Mouse (Mus musculus) embryonic facial prominence, embryonic 14.5 days (tissue): Measurements from ENCODE around the gene Mynn. TPM values are rescaled to one million over a fixed set of nuclear protein-coding genes. Genes with fewer than 3 reads are reported as not detected.

Experiments used
- ATAC-seq: fragments of 200-750 bp; cut with Nextera tagmentation; 2 replicates; pipeline ENCODE4 v1.8.0; 2017; ENCODE audit warnings: low read depth, moderate number of reproducible peaks, moderate TSS enrichment
- DNase-seq: peaks from one replicate; pipeline ENCODE4 v3.0.0-alpha.2; 2015; ENCODE audit warnings: low spot score
- H3K27ac ChIP-seq: fragments of 300-500 bp; sonication (generic); replicated peaks from 2 replicates; pipeline ENCODE4 v1.5.1; 2014; ENCODE audit warnings: low read depth, mild to moderate bottlenecking, low read length, moderate library complexity
- H3K27me3 ChIP-seq: fragments of 300-500 bp; sonication (generic); replicated peaks from 2 replicates; pipeline ENCODE4 v1.6.1; 2014; ENCODE audit warnings: low read length; ENCODE audit not compliant: control insufficient read depth, insufficient read depth
- H3K36me3 ChIP-seq: fragments of 300-500 bp; sonication (generic); 2 replicates; pipeline ENCODE4 v1.6.1; 2014; ENCODE audit warnings: low read length, mixed read lengths; ENCODE audit not compliant: control insufficient read depth, insufficient read depth
- H3K4me1 ChIP-seq: fragments of 300-500 bp; sonication (generic); 2 replicates; pipeline ENCODE4 v1.6.1; 2014; ENCODE audit warnings: antibody characterized with exemption, low read length; ENCODE audit not compliant: control insufficient read depth, insufficient read depth
- H3K4me2 ChIP-seq: fragments of 300-500 bp; sonication (generic); 2 replicates; pipeline ENCODE4 v1.6.1; 2014; ENCODE audit warnings: low read depth, mild to moderate bottlenecking, low read length, moderate library complexity, mixed read lengths
- H3K4me3 ChIP-seq: fragments of 300-500 bp; sonication (generic); 2 replicates; pipeline ENCODE4 v1.5.1; 2014; ENCODE audit warnings: low read depth, mild to moderate bottlenecking, low read length
- H3K9ac ChIP-seq: fragments of 300-500 bp; sonication (generic); 2 replicates; pipeline ENCODE4 v1.6.1; 2014; ENCODE audit warnings: low read depth, mild to moderate bottlenecking, low read length, moderate library complexity, mixed read lengths
- H3K9me3 ChIP-seq: fragments of 300-500 bp; sonication (generic); 2 replicates; pipeline ENCODE4 v1.6.1; 2016; ENCODE audit warnings: low read length; ENCODE audit not compliant: control insufficient read depth
- WGBS: fragments of 180-500 bp; shearing (Covaris S2); extraction: QIAGEN DNeasy Blood & Tissue Kit; methylation state at CpG from one replicate; pipeline ENCODE4 v1.1.7; 2014; 5-methylcytosine and 5-hydroxymethylcytosine counted together
- polyA plus RNA-seq: library from polyadenylated mRNA; unstranded; fragments of >200 nt; fragmentation: Nextera tagmentation; extraction: Ambion mirVana; gene quantifications from 2 replicates; pipeline ENCODE4 v1.2.1, GENCODE M21; 2014

Gene Mynn
- polyA plus RNA-seq, 1 experiment from 2014 or later, result 29.9 TPM

DNA sequence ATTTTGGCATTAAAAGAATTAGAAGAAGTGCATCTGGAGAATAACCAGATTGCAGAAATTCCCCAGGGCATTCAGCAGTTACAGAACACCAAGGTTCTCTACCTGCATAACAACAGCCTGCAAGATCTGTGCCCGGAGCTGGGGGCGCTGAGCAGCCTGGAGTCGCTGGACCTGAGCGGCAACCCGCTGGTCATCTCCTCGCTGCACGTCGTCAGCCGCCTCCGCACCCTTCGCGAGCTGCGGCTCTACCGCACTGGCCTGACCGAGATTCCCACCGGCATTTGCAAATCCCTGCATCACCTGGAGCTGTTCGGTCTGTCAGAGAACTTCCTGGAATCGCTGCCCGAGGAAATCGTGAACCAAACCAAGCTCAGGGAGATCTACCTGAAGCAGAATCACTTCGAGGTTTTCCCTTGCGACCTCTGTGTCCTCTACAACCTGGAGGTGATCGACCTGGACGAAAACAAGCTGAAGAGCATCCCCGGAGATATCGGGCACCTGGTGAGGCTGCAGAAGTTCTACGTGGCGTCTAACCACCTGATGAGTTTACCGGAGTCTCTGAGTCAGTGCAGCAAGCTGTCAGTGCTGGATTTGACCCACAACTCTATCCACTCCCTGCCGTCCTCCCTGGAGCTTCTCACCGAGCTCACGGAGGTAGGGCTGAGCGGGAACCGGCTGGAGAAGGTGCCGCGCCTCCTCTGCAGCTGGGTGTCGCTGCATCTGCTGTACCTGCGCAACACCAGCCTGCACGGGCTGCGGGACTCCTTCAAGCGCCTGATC is 48.4 kb downstream of the Mynn start:
- peak overlapping the region; percentile 40 for H3K9ac ChIP-seq
- peaks cover 13% of the 10 kb centered on the region; the same call in 1 of the 2 replicates for H3K4me1 ChIP-seq
- peak overlapping the region; percentile 80 for H3K4me2 ChIP-seq
- H3K4me3 ChIP-seq, result peak overlapping the region; percentile 41
- peak; percentile 68 for ATAC-seq
- under 1% methylated on average over 38 of the region's 41 CpGs for WGBS
- peak; percentile 53 for DNase-seq
- H3K27me3 ChIP-seq, result peaks cover 21% of the 10 kb centered on the region
- H3K36me3 ChIP-seq, result no peaks in the 10 kb centered on the region
- no peaks in the 10 kb centered on the region for H3K9me3 ChIP-seq
- H3K27ac ChIP-seq, result no peak overlapping the region

- no peaks in the 10 kb centered on the region for H3K36me3 ChIP-seq
- no peaks in the 10 kb centered on the region for H3K4me1 ChIP-seq
- 83% methylated on average over 5 of the region's 5 CpGs for WGBS
- H3K9me3 ChIP-seq, result no peaks in the 10 kb centered on the region
- no peaks in the 10 kb centered on the region for H3K27me3 ChIP-seq
- ATAC-seq (no peak), DNase-seq (no peak)
- no peak overlapping the region for H3K27ac ChIP-seq
- no peak overlapping the region for H3K4me2 ChIP-seq
- no peak overlapping the region for H3K9ac ChIP-seq
- H3K4me3 ChIP-seq, result no peak overlapping the region
Measured at GRCm38 (mm10) chr3:30655937-30656336, 54.1 kb downstream of the Mynn start.

DNA sequence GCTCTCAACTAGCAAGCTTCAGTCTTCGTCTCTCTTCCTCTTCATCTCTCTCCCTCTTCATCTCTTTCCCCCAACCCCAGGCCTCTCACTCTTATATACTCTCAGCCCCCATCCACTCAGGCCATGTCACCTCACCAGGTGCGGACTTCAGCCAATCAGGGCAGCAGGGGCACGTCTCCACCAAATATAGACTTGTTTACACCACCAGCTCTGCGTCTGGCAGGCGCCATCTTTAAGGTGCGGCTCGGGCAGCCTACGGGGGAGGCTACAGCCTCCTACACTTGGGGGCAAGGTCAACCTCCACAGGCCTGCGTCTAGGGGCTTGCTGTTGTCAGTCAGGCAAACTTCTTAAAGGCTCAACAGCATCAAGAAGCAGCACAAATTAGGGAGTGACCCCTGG is 56.6 kb downstream of the Mynn start:
- Histone ChIP-seq H3K4me3 (no peak overlapping the region), H3K9me3 (no peaks in the 10 kb centered on the region), H3K36me3 (no peaks in the 10 kb centered on the region), H3K27ac (no peak overlapping the region), H3K9ac (no peak overlapping the region), H3K27me3 (no peaks in the 10 kb centered on the region), H3K4me1 (no peaks in the 10 kb centered on the region), H3K4me2 (no peak overlapping the region)
- ATAC-seq (no peak), DNase-seq (no peak)
- WGBS, result 82% methylated on average over 9 of the region's 9 CpGs

Other genes starting within 250 kb of the Mynn start
- gene Mecom, start 54.1 kb upstream of the Mynn start, polyA plus RNA-seq, result 13.0 and 18.9 TPM in 2 replicates
- gene Actrt3, start 2.1 kb upstream of the Mynn start, polyA plus RNA-seq, result 0.13 TPM in 1 of 2 replicates, not detected in the other
- not detected in 2 replicates for gene Lrriq4, start 42.4 kb downstream of the Mynn start, polyA plus RNA-seq
- gene Lrrc34, start 45.8 kb downstream of the Mynn start, polyA plus RNA-seq, result 1.4 and 5.4 TPM in 2 replicates
- 0.54 and 0.85 TPM in 2 replicates for gene Lrrc31, start 97.8 kb downstream of the Mynn start, polyA plus RNA-seq
- gene Samd7, start 144.2 kb downstream of the Mynn start, polyA plus RNA-seq, result not detected in 2 replicates
- 94.5 and 106 TPM in 2 replicates for gene Sec62, start 190.8 kb downstream of the Mynn start, polyA plus RNA-seq